ENCODE assay signal across 27 mouse cellular contexts in genomic region chr13:39566491-39566890, GRCm38 (mm10).
"Had no signal": no experiment of that assay in that cellular context is flagged by ENCODE, and none has a peak within 500 bp of the region (broad histone marks: within the 10 kb centered on the region; RNA-seq: fewer than 3 reads in every experiment).

No protein-coding gene starts in this region.

- H3K9ac ChIP-seq: embryonic facial prominence, embryonic 12.5 days; embryonic facial prominence, embryonic 13.5 days; embryonic facial prominence, embryonic 15.5 days; forebrain, embryonic 12.5 days; forebrain, embryonic 13.5 days; forebrain, embryonic 15.5 days; forebrain, postnatal 0 days; heart, embryonic 12.5 days had no signal

- H3K4me2 ChIP-seq: embryonic facial prominence, embryonic 12.5 days; embryonic facial prominence, embryonic 13.5 days; embryonic facial prominence, embryonic 15.5 days; forebrain, embryonic 12.5 days; forebrain, embryonic 13.5 days; forebrain, embryonic 15.5 days; heart, embryonic 11.5 days; heart, embryonic 12.5 days had no signal

- ATAC-seq: forebrain, embryonic 13.5 days; forebrain, embryonic 14.5 days; forebrain, embryonic 15.5 days; forebrain, embryonic 16.5 days; forebrain, postnatal 0 days had no signal

- H3K9me3 ChIP-seq: embryonic facial prominence, embryonic 10.5 days; embryonic facial prominence, embryonic 12.5 days; embryonic facial prominence, embryonic 13.5 days; embryonic facial prominence, embryonic 15.5 days; forebrain, embryonic 10.5 days; forebrain, embryonic 12.5 days; forebrain, embryonic 13.5 days; forebrain, embryonic 15.5 days; heart, embryonic 10.5 days; heart, embryonic 12.5 days had no signal

- H3K27ac ChIP-seq: embryonic facial prominence, embryonic 10.5 days; embryonic facial prominence, embryonic 12.5 days; embryonic facial prominence, embryonic 13.5 days; embryonic facial prominence, embryonic 15.5 days; forebrain, embryonic 10.5 days; forebrain, embryonic 12.5 days; forebrain, embryonic 13.5 days; forebrain, embryonic 15.5 days; gastrocnemius, adult 2 months; heart, adult 2 months; heart, embryonic 10.5 days had no signal

- DNase-seq: cerebellum, postnatal 14 days; cerebellum, postnatal 25 days; cerebellum, postnatal 36 days; embryo, embryonic 11 days; forebrain, postnatal 0 days; gastrocnemius, adult 2 months; gastrocnemius, postnatal 10 days; gastrocnemius, postnatal 14 days; gastrocnemius, postnatal 25 days; gastrocnemius, postnatal 36 days; heart, adult 11 months; heart, adult 18-20 months; heart, adult 2 months had no signal

- H3K4me1 ChIP-seq: embryonic facial prominence, embryonic 12.5 days; embryonic facial prominence, embryonic 13.5 days; forebrain, embryonic 10.5 days; forebrain, embryonic 12.5 days; heart, embryonic 10.5 days; heart, embryonic 12.5 days had no signal

- H3K4me3 ChIP-seq: embryonic facial prominence, embryonic 10.5 days; embryonic facial prominence, embryonic 12.5 days; embryonic facial prominence, embryonic 13.5 days; embryonic facial prominence, embryonic 15.5 days; erythroblast, embryonic 14.5 days; forebrain, embryonic 10.5 days; forebrain, embryonic 12.5 days; forebrain, embryonic 13.5 days; forebrain, embryonic 15.5 days; gastrocnemius, adult 2 months; heart, adult 2 months; heart, embryonic 10.5 days; heart, embryonic 12.5 days had no signal

- H3K36me3 ChIP-seq: embryonic facial prominence, embryonic 10.5 days; embryonic facial prominence, embryonic 12.5 days; embryonic facial prominence, embryonic 13.5 days; embryonic facial prominence, embryonic 15.5 days; forebrain, embryonic 10.5 days; forebrain, embryonic 12.5 days; forebrain, embryonic 15.5 days; heart, embryonic 10.5 days; heart, embryonic 12.5 days had no signal

- H3K27me3 ChIP-seq: embryonic facial prominence, embryonic 12.5 days; embryonic facial prominence, embryonic 13.5 days; embryonic facial prominence, embryonic 15.5 days; forebrain, embryonic 12.5 days; forebrain, embryonic 13.5 days; forebrain, embryonic 15.5 days; heart, embryonic 12.5 days had no signal
